8 mouse cellular contexts compared by ENCODE assay signal in the genomic region with DNA sequence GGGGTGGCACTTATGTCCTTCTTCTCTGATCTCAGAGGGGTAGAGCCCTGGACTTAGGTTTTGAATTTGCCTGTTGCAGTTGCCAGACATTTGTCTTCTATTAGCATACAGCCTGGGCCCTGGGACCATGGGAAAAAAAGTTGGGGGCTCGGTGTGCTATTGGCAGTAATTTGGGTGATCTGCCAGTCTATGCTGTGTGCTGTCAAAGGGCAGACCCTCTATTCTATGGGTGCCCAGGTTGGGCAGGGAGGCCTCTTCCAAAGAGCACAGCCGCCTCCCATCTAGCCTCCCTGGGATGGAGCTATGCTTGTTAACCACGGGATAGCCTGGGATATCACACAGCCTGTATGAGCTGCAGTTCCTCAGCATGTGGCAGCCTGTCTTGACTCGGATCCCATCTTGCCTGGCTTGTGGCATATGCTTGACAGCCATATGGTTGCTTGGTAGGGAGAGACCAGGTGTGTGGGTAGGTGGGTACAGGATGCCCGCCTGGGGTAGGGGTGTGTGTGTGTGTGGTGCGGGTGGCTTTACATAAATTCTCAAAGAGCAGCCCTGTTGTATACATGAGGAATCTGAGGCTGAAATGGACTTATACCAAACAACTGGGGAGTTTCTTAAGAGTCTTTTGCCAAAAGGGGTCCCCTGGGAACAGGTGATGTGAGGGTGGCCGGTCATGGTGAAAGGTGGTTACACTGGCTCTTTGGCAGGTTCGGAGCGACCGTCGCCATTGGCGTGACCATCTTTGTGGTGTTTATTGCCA. TPM values are rescaled to one million over a fixed set of nuclear protein-coding genes. Genes with fewer than 3 reads are reported as not detected.
DNase-seq lines count a peak whose midpoint lies in the region; ATAC-seq lines count a peak whose summit lies in the region.

No protein-coding gene starts in this region.

- WGBS in embryonic facial prominence, embryonic 10.5 days: 90% methylated on average over 12 of the region's 12 CpGs
- 89% methylated on average over 12 of the region's 12 CpGs for WGBS in hindbrain, embryonic 13.5 days
- WGBS in midbrain, embryonic 15.5 days: 91% methylated on average over 12 of the region's 12 CpGs

- H3K27me3 ChIP-seq in embryonic facial prominence, embryonic 10.5 days (replicated peaks; ENCODE audit: low read depth, poor library complexity, severe bottlenecking): no peaks in the 10 kb centered on the region
- no peaks in the 10 kb centered on the region for H3K27me3 ChIP-seq in hindbrain, embryonic 13.5 days
- H3K27me3 ChIP-seq in midbrain, embryonic 15.5 days (replicated peaks): no peaks in the 10 kb centered on the region

- no peaks in the 10 kb centered on the region for H3K9me3 ChIP-seq in embryonic facial prominence, embryonic 10.5 days
- no peaks in the 10 kb centered on the region for H3K9me3 ChIP-seq in hindbrain, embryonic 13.5 days
- no peaks in the 10 kb centered on the region for H3K9me3 ChIP-seq in midbrain, embryonic 15.5 days

- H3K36me3 ChIP-seq in embryonic facial prominence, embryonic 10.5 days (replicated peaks): peaks cover 49% of the 10 kb centered on the region
- peaks cover 33% of the 10 kb centered on the region for H3K36me3 ChIP-seq in hindbrain, embryonic 13.5 days
- peaks cover 11% of the 10 kb centered on the region; the same call in 1 of the 2 replicates for H3K36me3 ChIP-seq in midbrain, embryonic 15.5 days (replicated peaks)

- H3K9ac ChIP-seq in hindbrain, embryonic 13.5 days: peak overlapping the region; percentile 65
- H3K9ac ChIP-seq in midbrain, embryonic 15.5 days: 0 out of 2 replicates have a peak overlapping the region, but pooled peaks have one; percentile 38

- H3K27ac ChIP-seq in embryonic facial prominence, embryonic 10.5 days (replicated peaks): peak overlapping the region; percentile 74
- peak overlapping the region; percentile 61 for H3K27ac ChIP-seq in hindbrain, embryonic 13.5 days
- peak overlapping the region; percentile 64; the same call in 1 of the 2 replicates for H3K27ac ChIP-seq in midbrain, embryonic 15.5 days

- DNase-seq in layer of hippocampus, adult 9-11 months: peak; percentile 55
- no peak for DNase-seq in layer of hippocampus, adult 8-10 months (ENCODE audit: low spot score in 2 of 2)
- DNase-seq in embryonic facial prominence, embryonic 10.5 days (ENCODE audit: low spot score): no peak
- DNase-seq in kidney, postnatal 14 days: no peak
- DNase-seq in layer of hippocampus, postnatal 25 days (ENCODE audit: extremely low spot score in 1 of 2, low spot score in 1 of 2): no peak

- H3K4me1 ChIP-seq in embryonic facial prominence, embryonic 10.5 days: peaks cover 37% of the 10 kb centered on the region
- peaks cover 29% of the 10 kb centered on the region for H3K4me1 ChIP-seq in hindbrain, embryonic 13.5 days (replicated peaks)
- peaks cover 25% of the 10 kb centered on the region for H3K4me1 ChIP-seq in midbrain, embryonic 15.5 days

- H3K4me2 ChIP-seq in hindbrain, embryonic 13.5 days: peak overlapping the region; percentile 56
- H3K4me2 ChIP-seq in midbrain, embryonic 15.5 days: peak overlapping the region; percentile 43

- peak overlapping the region; percentile 42 for H3K4me3 ChIP-seq in embryonic facial prominence, embryonic 10.5 days
- peak overlapping the region; percentile 34 for H3K4me3 ChIP-seq in hindbrain, embryonic 13.5 days
- H3K4me3 ChIP-seq in midbrain, embryonic 15.5 days: peak overlapping the region; percentile 35

- ATAC-seq in hindbrain, embryonic 13.5 days (ENCODE audit: low FRiP score): no peak
- ATAC-seq in midbrain, embryonic 15.5 days (replicated peaks): no peak
- no peak for ATAC-seq in erythroid progenitor cell, adult 5-6 weeks (replicated peaks; ENCODE audit: low FRiP score, poor library complexity, severe bottlenecking)

RNA-seq across cellular contexts. Expression of gene Trex1, which starts 4.1 kb away (rescaled TPM):
- 10 to 100 TPM; 13.7 to 18.3 (median 16.4) TPM for total RNA-seq in layer of hippocampus, adult 8-10 months (2022)
- 8.4 and 10.3 TPM in 2 replicates for polyA plus RNA-seq in embryonic facial prominence, embryonic 10.5 days (2016; fragmentation: Nextera tagmentation; extraction: Ambion mirVana)
- polyA plus RNA-seq in hindbrain, embryonic 13.5 days (2015; fragmentation: Nextera tagmentation; extraction: Ambion mirVana): 12.9 and 15.2 TPM in 2 replicates
- polyA plus RNA-seq in midbrain, embryonic 15.5 days (2015; fragmentation: Nextera tagmentation; extraction: Ambion mirVana): 18.0 TPM in 2 replicates
- total RNA-seq in erythroid progenitor cell, adult 5-6 weeks (2015; ENCODE audit: low replicate concordance): 11.5 and 17.6 TPM in 2 replicates
- 0.26 and 0.76 TPM in 2 replicates for total RNA-seq in erythroid progenitor cell, adult 5-6 weeks (2017; ENCODE audit: low replicate concordance)
- 10 to 100 TPM; 13.1 to 14.2 TPM for total RNA-seq in layer of hippocampus, postnatal 25 days (2021)

RNA-seq across cellular contexts. Expression of gene Shisa5, which starts 17.1 kb away (rescaled TPM):
- total RNA-seq in layer of hippocampus, adult 8-10 months (2022): 10 to 100 TPM; 56.6 to 94.6 (median 77.2) TPM
- 38.4 and 42.0 TPM in 2 replicates for polyA plus RNA-seq in embryonic facial prominence, embryonic 10.5 days (2016; fragmentation: Nextera tagmentation; extraction: Ambion mirVana)
- 64.6 and 66.2 TPM in 2 replicates for polyA plus RNA-seq in hindbrain, embryonic 13.5 days (2015; fragmentation: Nextera tagmentation; extraction: Ambion mirVana)
- 66.0 and 68.4 TPM in 2 replicates for polyA plus RNA-seq in midbrain, embryonic 15.5 days (2015; fragmentation: Nextera tagmentation; extraction: Ambion mirVana)
- total RNA-seq in erythroid progenitor cell, adult 5-6 weeks (2015; ENCODE audit: low replicate concordance): 13.8 and 40.4 TPM in 2 replicates
- total RNA-seq in erythroid progenitor cell, adult 5-6 weeks (2017; ENCODE audit: low replicate concordance): 44.5 and 87.6 TPM in 2 replicates
- total RNA-seq in layer of hippocampus, postnatal 25 days (2021): 10 to 100 TPM; 49.3 to 52.1 TPM

RNA-seq across cellular contexts. Expression of gene Atrip, which starts 18.5 kb away (rescaled TPM):
- total RNA-seq in layer of hippocampus, adult 8-10 months (2022): 10 to 100 TPM; 26.3 to 31.2 (median 28.3) TPM
- polyA plus RNA-seq in embryonic facial prominence, embryonic 10.5 days (2016; fragmentation: Nextera tagmentation; extraction: Ambion mirVana): 35.9 and 36.7 TPM in 2 replicates
- 27.8 and 32.4 TPM in 2 replicates for polyA plus RNA-seq in hindbrain, embryonic 13.5 days (2015; fragmentation: Nextera tagmentation; extraction: Ambion mirVana)
- 35.2 and 35.6 TPM in 2 replicates for polyA plus RNA-seq in midbrain, embryonic 15.5 days (2015; fragmentation: Nextera tagmentation; extraction: Ambion mirVana)
- 3.4 and 6.5 TPM in 2 replicates for total RNA-seq in erythroid progenitor cell, adult 5-6 weeks (2015; ENCODE audit: low replicate concordance)
- 11.0 and 12.6 TPM in 2 replicates for total RNA-seq in erythroid progenitor cell, adult 5-6 weeks (2017; ENCODE audit: low replicate concordance)
- 10 to 100 TPM; 21.7 to 25.7 TPM for total RNA-seq in layer of hippocampus, postnatal 25 days (2021)

RNA-seq across cellular contexts. Expression of gene Ccdc51, which starts 26.8 kb away (rescaled TPM):
- total RNA-seq in layer of hippocampus, adult 8-10 months (2022): 1 to 10 TPM; 7.8 to 9.2 (median 8.9) TPM
- polyA plus RNA-seq in embryonic facial prominence, embryonic 10.5 days (2016; fragmentation: Nextera tagmentation; extraction: Ambion mirVana): 11.8 and 13.3 TPM in 2 replicates
- polyA plus RNA-seq in hindbrain, embryonic 13.5 days (2015; fragmentation: Nextera tagmentation; extraction: Ambion mirVana): 14.6 and 14.7 TPM in 2 replicates
- polyA plus RNA-seq in midbrain, embryonic 15.5 days (2015; fragmentation: Nextera tagmentation; extraction: Ambion mirVana): 14.3 and 16.8 TPM in 2 replicates
- 2.9 and 5.0 TPM in 2 replicates for total RNA-seq in erythroid progenitor cell, adult 5-6 weeks (2015; ENCODE audit: low replicate concordance)
- total RNA-seq in erythroid progenitor cell, adult 5-6 weeks (2017; ENCODE audit: low replicate concordance): 2.6 and 5.5 TPM in 2 replicates
- total RNA-seq in layer of hippocampus, postnatal 25 days (2021): 1 to 10 TPM; 8.1 to 8.4 TPM

RNA-seq across cellular contexts. Expression of gene Tma7, which starts 26.9 kb away (rescaled TPM):
- total RNA-seq in layer of hippocampus, adult 8-10 months (2022): 100 to 1,000 TPM; 284 to 327 (median 306) TPM
- 784 and 812 TPM in 2 replicates for polyA plus RNA-seq in embryonic facial prominence, embryonic 10.5 days (2016; fragmentation: Nextera tagmentation; extraction: Ambion mirVana)
- 741 and 764 TPM in 2 replicates for polyA plus RNA-seq in hindbrain, embryonic 13.5 days (2015; fragmentation: Nextera tagmentation; extraction: Ambion mirVana)
- 607 and 639 TPM in 2 replicates for polyA plus RNA-seq in midbrain, embryonic 15.5 days (2015; fragmentation: Nextera tagmentation; extraction: Ambion mirVana)
- 106 and 281 TPM in 2 replicates for total RNA-seq in erythroid progenitor cell, adult 5-6 weeks (2015; ENCODE audit: low replicate concordance)
- total RNA-seq in erythroid progenitor cell, adult 5-6 weeks (2017; ENCODE audit: low replicate concordance): 31.5 and 73.0 TPM in 2 replicates
- total RNA-seq in layer of hippocampus, postnatal 25 days (2021): 100 to 1,000 TPM; 311 to 321 TPM
